Mouse (Mus musculus) limb, embryonic 14.5 days (tissue): Measurements from ENCODE around the gene Arhgef3. TPM values are rescaled to one million over a fixed set of nuclear protein-coding genes. Genes with fewer than 3 reads are reported as not detected.

Experiments
- ATAC-seq: fragments of 200-750 bp; cut with Nextera tagmentation; 2 replicates; pipeline ENCODE4 v1.8.0; 2017; ENCODE audit warnings: low read depth, moderate number of reproducible peaks, moderate TSS enrichment; ENCODE audit not compliant: low FRiP score
- DNase-seq: peaks from one replicate; pipeline ENCODE4 v3.0.0-alpha.2; 2015; ENCODE audit warnings: low spot score
- H3K27ac ChIP-seq: fragments of 300-500 bp; sonication (generic); replicated peaks from 2 replicates; pipeline ENCODE4 v1.5.1; 2014; ENCODE audit warnings: low read depth, mild to moderate bottlenecking, low read length, moderate library complexity, mixed read lengths
- H3K27me3 ChIP-seq: fragments of 300-500 bp; sonication (generic); 2 replicates; pipeline ENCODE4 v1.6.1; 2014; ENCODE audit warnings: low read length, mixed read lengths; ENCODE audit not compliant: control insufficient read depth, insufficient read depth
- H3K36me3 ChIP-seq: fragments of 300-500 bp; sonication (generic); 2 replicates; pipeline ENCODE4 v1.6.1; 2014; ENCODE audit warnings: mild to moderate bottlenecking, low read length, moderate library complexity, mixed read lengths; ENCODE audit not compliant: control insufficient read depth, insufficient read depth
- H3K4me1 ChIP-seq: fragments of 300-500 bp; sonication (generic); 2 replicates; pipeline ENCODE4 v1.6.1; 2014; ENCODE audit warnings: antibody characterized with exemption, low read length, mixed read lengths; ENCODE audit not compliant: control insufficient read depth, insufficient read depth
- H3K4me2 ChIP-seq: fragments of 300-500 bp; sonication (generic); replicated peaks from 2 replicates; pipeline ENCODE4 v1.6.1; 2014; ENCODE audit warnings: low read depth, mild to moderate bottlenecking, low read length, moderate library complexity; ENCODE audit not compliant: severe bottlenecking
- H3K4me3 ChIP-seq: fragments of 300-500 bp; sonication (generic); replicated peaks from 2 replicates; pipeline ENCODE4 v1.5.1; 2014; ENCODE audit warnings: low read length
- H3K9ac ChIP-seq: fragments of 300-500 bp; sonication (generic); 2 replicates; pipeline ENCODE4 v1.6.1; 2014; ENCODE audit warnings: mild to moderate bottlenecking, low read depth, low read length, moderate library complexity; ENCODE audit not compliant: severe bottlenecking
- H3K9me3 ChIP-seq: fragments of 300-500 bp; sonication (generic); 2 replicates; pipeline ENCODE4 v1.6.1; 2016; ENCODE audit warnings: low read length; ENCODE audit not compliant: control insufficient read depth
- POLR2A ChIP-seq: fragments of 200-500 bp; IDR thresholded peaks from 2 replicates; pipeline ENCODE4 v1.8.0; 2012; ENCODE audit warnings: inconsistent platforms, mild to moderate bottlenecking, moderate library complexity, borderline replicate concordance; ENCODE audit not compliant: insufficient read depth, insufficient read length; ENCODE audit errors: extremely low read depth
- WGBS: fragments of 180-500 bp; shearing (Covaris S2); extraction: QIAGEN DNeasy Blood & Tissue Kit; methylation state at CpG from one replicate; pipeline ENCODE4 v1.1.7; 2014; 5-methylcytosine and 5-hydroxymethylcytosine counted together
- polyA plus RNA-seq, 2 experiments: library from polyadenylated mRNA; depleted of rRNA in 1 of 2; stranded (reverse) in 1 of 2; unstranded in 1 of 2; fragments of >200 nt; fragmentation: Nextera tagmentation in 1 of 2; extraction: Ambion mirVana in 1 of 2; gene quantifications; 2 replicates each; pipeline versions ENCODE4 v1.2.1 to v1.2.3; 2012 to 2014

The Arhgef3 gene
- polyA plus RNA-seq, 2 experiments = 14.3 to 22.5 TPM

DNA sequence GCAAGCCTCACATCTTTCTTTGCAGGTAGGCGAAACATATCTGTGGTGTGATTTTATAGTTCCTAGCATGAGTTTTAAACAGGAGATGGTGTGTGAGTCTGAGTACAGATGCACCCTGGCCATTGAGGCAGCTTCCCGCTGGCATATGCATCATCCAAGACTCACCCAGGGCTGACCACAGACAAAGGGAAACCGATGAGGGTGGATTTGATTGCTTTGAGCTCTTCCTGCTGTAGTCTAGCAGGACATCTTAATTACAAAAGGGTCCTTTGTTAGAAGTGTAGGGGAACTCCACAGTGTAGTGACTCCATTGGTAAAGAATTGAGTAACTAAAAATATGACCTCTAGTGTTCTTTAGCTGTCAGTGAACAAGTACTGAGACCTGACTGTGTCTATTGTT is 232.5 kb downstream of the Arhgef3 start:
- TF ChIP-seq POLR2A = no peak
- Histone ChIP-seq H3K27me3 (no peaks in the 10 kb centered on the region), H3K4me1 (peaks cover 25% of the 10 kb centered on the region), H3K9me3 (no peaks in the 10 kb centered on the region), H3K27ac (no peak overlapping the region), H3K36me3 (no peaks in the 10 kb centered on the region), H3K9ac (no peak overlapping the region), H3K4me2 (no peak overlapping the region), H3K4me3 (no peak overlapping the region)
- whole genome bisulfite sequencing = 73% methylated on average over 3 of the region's 3 CpGs
- ATAC-seq (no peak), DNase-seq (no peak)

- Histone ChIP-seq H3K9ac (no peak overlapping the region), H3K4me1 (peaks cover 30% of the 10 kb centered on the region), H3K4me2 (no peak overlapping the region), H3K36me3 (no peaks in the 10 kb centered on the region), H3K27ac (no peak overlapping the region), H3K4me3 (no peak overlapping the region), H3K27me3 (no peaks in the 10 kb centered on the region), H3K9me3 (no peaks in the 10 kb centered on the region)
- ATAC-seq (no peak), DNase-seq (no peak)
- no peak for TF ChIP-seq POLR2A
- WGBS = 87% methylated on average over 5 of the region's 5 CpGs
Observed at GRCm38 (mm10) chr14:27347666-27348065, 233.0 kb downstream of the Arhgef3 start.

DNA sequence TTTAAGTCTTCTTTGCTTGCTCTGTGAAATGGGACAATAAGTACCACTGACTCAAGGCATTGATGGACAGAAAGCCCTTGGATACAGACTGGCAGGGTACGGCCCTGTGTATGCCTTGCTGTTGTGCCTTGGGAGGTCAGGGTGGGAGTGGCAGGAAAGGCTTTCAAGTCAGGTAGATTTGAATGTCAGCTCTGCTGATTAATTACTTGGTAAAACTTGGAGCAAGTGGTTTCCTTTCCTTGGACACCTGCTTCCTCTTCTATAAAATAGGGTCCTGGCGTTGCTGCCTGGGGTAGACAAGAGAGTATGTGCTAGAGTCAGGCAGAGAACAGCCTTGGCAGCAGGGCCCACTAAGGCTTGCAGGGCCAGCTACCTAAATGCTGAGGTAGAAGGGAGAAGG is 233.4 kb downstream of the Arhgef3 start:
- 70% methylated on average over 2 of the region's 2 CpGs for WGBS
- Histone ChIP-seq H3K27ac (no peak overlapping the region), H3K4me2 (no peak overlapping the region), H3K36me3 (no peaks in the 10 kb centered on the region), H3K27me3 (no peaks in the 10 kb centered on the region), H3K4me3 (no peak overlapping the region), H3K9me3 (no peaks in the 10 kb centered on the region), H3K9ac (no peak overlapping the region), H3K4me1 (peaks cover 34% of the 10 kb centered on the region)
- no peak for ATAC-seq
- TF ChIP-seq POLR2A = no peak
- DNase-seq = no peak

DNA sequence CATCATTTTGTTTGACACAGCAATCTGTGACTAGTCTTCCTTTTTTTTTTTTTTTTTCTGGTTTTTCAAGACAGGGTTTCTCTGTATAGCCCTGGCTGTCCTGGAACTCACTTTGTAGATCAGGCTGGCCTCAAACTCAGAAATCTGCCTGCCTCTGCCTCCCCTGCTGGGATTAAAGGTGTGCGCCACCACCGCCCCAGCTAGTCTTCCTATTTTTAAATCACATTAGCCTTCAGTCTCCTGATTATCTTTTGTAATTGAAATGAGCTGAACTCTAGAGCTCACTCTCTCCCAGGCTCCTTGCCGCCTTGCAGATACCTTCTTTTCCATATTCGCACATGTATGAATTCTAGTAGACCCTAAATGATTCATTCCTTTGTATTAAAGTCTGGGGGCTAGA is 234.0 kb downstream of the Arhgef3 start:
- WGBS = 93% methylated on average over 4 of the region's 4 CpGs
- H3K4me1 ChIP-seq = peaks cover 39% of the 10 kb centered on the region
- no peak overlapping the region for H3K4me2 ChIP-seq
- ATAC-seq = no peak
- no peak overlapping the region for H3K27ac ChIP-seq
- no peaks in the 10 kb centered on the region for H3K36me3 ChIP-seq
- no peak overlapping the region for H3K4me3 ChIP-seq
- no peak for DNase-seq
- H3K9ac ChIP-seq = no peak overlapping the region
- no peaks in the 10 kb centered on the region for H3K9me3 ChIP-seq
- no peak for TF ChIP-seq POLR2A
- no peaks in the 10 kb centered on the region for H3K27me3 ChIP-seq

GRCm38 (mm10) chr14:27349120-27349519 is 234.4 kb downstream of the Arhgef3 start:
- ATAC-seq (no peak), DNase-seq (no peak)
- Histone ChIP-seq H3K4me1 (peaks cover 42% of the 10 kb centered on the region), H3K9ac (no peak overlapping the region), H3K4me2 (no peak overlapping the region), H3K27me3 (no peaks in the 10 kb centered on the region), H3K9me3 (no peaks in the 10 kb centered on the region), H3K27ac (no peak overlapping the region), H3K4me3 (no peak overlapping the region), H3K36me3 (no peaks in the 10 kb centered on the region)
- TF ChIP-seq POLR2A = no peak
- WGBS = 90% methylated on average over 3 of the region's 3 CpGs
